Mouse (Mus musculus): Measurements from ENCODE around the gene Sgk1.
A peak's percentile ranks its signal among the peaks of the same experiment; 100 is the strongest.

Gene Sgk1

GRCm38 (mm10) chr10:21973676-21974075 is 91.7 kb downstream of the Sgk1 start:
- no peak for DNase-seq (ENCODE audit: low read depth, low spot score)

- DNase-seq (ENCODE audit: low read depth, low spot score): no peak
Observed at GRCm38 (mm10) chr10:21974801-21975200, 92.8 kb downstream of the Sgk1 start.

GRCm38 (mm10) chr10:21975384-21975783 is 93.4 kb downstream of the Sgk1 start:
- DNase-seq (ENCODE audit: low read depth, low spot score): no peak

GRCm38 (mm10) chr10:21976253-21976652 is 94.3 kb downstream of the Sgk1 start:
- DNase-seq (ENCODE audit: low read depth, low spot score): no peak

- DNase-seq (ENCODE audit: low read depth, low spot score): no peak
Observed at GRCm38 (mm10) chr10:21978421-21978820, 96.4 kb downstream of the Sgk1 start.

- DNase-seq (ENCODE audit: low read depth, low spot score): no peak
Observed at GRCm38 (mm10) chr10:21979286-21979965, 97.4 kb downstream of the Sgk1 start.

- DNase-seq (ENCODE audit: low read depth, low spot score): no peak
Observed at GRCm38 (mm10) chr10:21980780-21981435, 98.9 kb downstream of the Sgk1 start.

GRCm38 (mm10) chr10:21982303-21982702 is 100.3 kb downstream of the Sgk1 start:
- DNase-seq (ENCODE audit: low read depth, low spot score): no peak

GRCm38 (mm10) chr10:21988489-21988888 is 106.5 kb downstream of the Sgk1 start:
- no peak for DNase-seq (ENCODE audit: low read depth, low spot score)

GRCm38 (mm10) chr10:21991351-21991840 is 109.4 kb downstream of the Sgk1 start:
- peak; percentile 80 for DNase-seq (ENCODE audit: low read depth, low spot score)

- DNase-seq (ENCODE audit: low read depth, low spot score): no peak
Observed at GRCm38 (mm10) chr10:21991986-21992833, 110.2 kb downstream of the Sgk1 start.

- peak; percentile 73 for DNase-seq (ENCODE audit: low read depth, low spot score)
Observed at GRCm38 (mm10) chr10:21992834-21993514, 111.0 kb downstream of the Sgk1 start.

GRCm38 (mm10) chr10:21993515-21994373 is 111.8 kb downstream of the Sgk1 start:
- DNase-seq (ENCODE audit: low read depth, low spot score): no peak

- DNase-seq (ENCODE audit: low read depth, low spot score): peak; percentile 91
Observed at GRCm38 (mm10) chr10:21994431-21994914, 112.5 kb downstream of the Sgk1 start.

- peak; percentile 83 for DNase-seq (ENCODE audit: low read depth, low spot score)
Observed at GRCm38 (mm10) chr10:21995221-21995620, 113.2 kb downstream of the Sgk1 start.

GRCm38 (mm10) chr10:21995661-21996308 is 113.8 kb downstream of the Sgk1 start:
- peak; percentile 72 for DNase-seq (ENCODE audit: low read depth, low spot score)

- no peak for DNase-seq (ENCODE audit: low read depth, low spot score)
Observed at GRCm38 (mm10) chr10:21996660-21997447, 114.9 kb downstream of the Sgk1 start.

- DNase-seq (ENCODE audit: low read depth, low spot score): no peak
Observed at GRCm38 (mm10) chr10:21997550-21998204, 115.7 kb downstream of the Sgk1 start.
